Mouse (Mus musculus): ENCODE measurements around the gene H2al1m.

The H2al1m gene

GRCm38 (mm10) chrX:9327954-9328353, 44.4 kb downstream of the H2al1m start:
- in situ Hi-C loops (cut with MboI, MseI): loop anchor here in 1 of 2 experiments (25.0 kb wide), 1 partner anchor 884 kb away; the partner anchor contains the start of gene Rpgr

GRCm38 (mm10) chrX:9332366-9332962, 48.9 kb downstream of the H2al1m start:
- in situ Hi-C loops (cut with MboI, MseI): loop anchor here in 1 of 2 experiments (25.0 kb wide), 1 partner anchor 880 kb away; the partner anchor contains the start of gene Rpgr

GRCm38 (mm10) chrX:9333035-9333434, 49.5 kb downstream of the H2al1m start:
- in situ Hi-C loops (cut with MboI, MseI): loop anchor here in 1 of 2 experiments (25.0 kb wide), 1 partner anchor 879 kb away; the partner anchor contains the start of gene Rpgr
